Comparison of ENCODE assay signal across 8 mouse cellular contexts in genomic region chr13:109632387-109633036, GRCm38 (mm10).
A peak's percentile ranks its signal among the peaks of the same experiment; 100 is the strongest.
DNase-seq lines count a peak whose midpoint lies in the region; ATAC-seq and TF ChIP-seq lines count a peak whose summit lies in the region.

No protein-coding gene starts in this region.

- H3K4me1 ChIP-seq in liver, postnatal 0 days (ENCODE audit: insufficient read depth): peaks cover 29% of the 10 kb centered on the region
- H3K4me1 ChIP-seq in stomach, embryonic 15.5 days: peaks cover 15% of the 10 kb centered on the region

- H3K9ac ChIP-seq in liver, postnatal 0 days (replicated peaks): peak overlapping the region; percentile 54
- H3K9ac ChIP-seq in stomach, embryonic 15.5 days: no peak overlapping the region

- peak overlapping the region; percentile 16; the same call in 1 of the 2 replicates for H3K4me3 ChIP-seq in liver, postnatal 0 days (ENCODE audit: low read depth, low read length)
- no peak overlapping the region for H3K4me3 ChIP-seq in stomach, embryonic 15.5 days (replicated peaks)

- H3K36me3 ChIP-seq in liver, postnatal 0 days (replicated peaks; ENCODE audit: insufficient read depth, low read length): no peaks in the 10 kb centered on the region
- no peaks in the 10 kb centered on the region for H3K36me3 ChIP-seq in stomach, embryonic 15.5 days

- TF ChIP-seq EP300 in liver, postnatal 0 days (IDR thresholded peaks at IDR 0.05; ENCODE audit: low read depth): no peak

- H3K9me3 ChIP-seq in liver, postnatal 0 days (ENCODE audit: low read length): no peaks in the 10 kb centered on the region
- H3K9me3 ChIP-seq in stomach, embryonic 15.5 days: no peaks in the 10 kb centered on the region

- H3K4me2 ChIP-seq in liver, postnatal 0 days (ENCODE audit: low read depth, low read length): peak overlapping the region; percentile 62
- H3K4me2 ChIP-seq in stomach, embryonic 15.5 days: no peak overlapping the region

- H3K27ac ChIP-seq in liver, postnatal 0 days (ENCODE audit: low read depth): peak overlapping the region; percentile 92
- peak overlapping the region; percentile 49 for H3K27ac ChIP-seq in stomach, embryonic 15.5 days

- peak; percentile 28; the same call in 1 of the 2 replicates for TF ChIP-seq CTCF in liver, postnatal 0 days (IDR thresholded peaks at IDR 0.05; ENCODE audit: low read depth)

- DNase-seq in retina, embryonic 14.5 days (ENCODE audit: low spot score): peak; percentile 21
- DNase-seq in retina, postnatal 1 day: no peak
- peak; percentile 52 to 56 for DNase-seq in heart, postnatal 10 days
- peak; percentile 66 for DNase-seq in liver, postnatal 0 days
- no peak for DNase-seq in left cerebral cortex, postnatal 10 days (ENCODE audit: extremely low spot score in 1 of 2, low spot score in 2 of 2)
- DNase-seq in layer of hippocampus, postnatal 10 days (ENCODE audit: low spot score in 2 of 2): no peak
- DNase-seq in urinary bladder, postnatal 36 days (ENCODE audit: low spot score in 2 of 2): no peak

- peak; percentile 75 for ATAC-seq in liver, postnatal 0 days
- peak; percentile 50; the same call in 1 of the 2 replicates for ATAC-seq in stomach, embryonic 15.5 days (ENCODE audit: insufficient read depth, low FRiP score, low read depth)

- no peaks in the 10 kb centered on the region for H3K27me3 ChIP-seq in liver, postnatal 0 days (ENCODE audit: insufficient read depth, low read length)
- H3K27me3 ChIP-seq in stomach, embryonic 15.5 days (replicated peaks): no peaks in the 10 kb centered on the region

- intact Hi-C loops in heart, postnatal 10 days (cut with DNase I): loop anchor here (2.0 kb wide), 1 partner anchor 52 kb away; no protein-coding TSS in a partner anchor
- intact Hi-C loops in left cerebral cortex, postnatal 10 days (cut with DNase I): no loop called here

- 24% methylated on average over 7 of the region's 7 CpGs for WGBS in liver, postnatal 0 days (ENCODE audit: insufficient replicate concordance)
- 30% methylated on average over 7 of the region's 7 CpGs for WGBS in stomach, embryonic 15.5 days

Comparison
In these comparisons a context has a peak if more than half of its experiments do, and no peak if none do; other contexts are left out.
1. DNase-seq: peak in retina, embryonic 14.5 days (single experiment), heart, postnatal 10 days (2 of 2) and liver, postnatal 0 days (single experiment); none in retina, postnatal 1 day (single experiment), left cerebral cortex, postnatal 10 days (0 of 2), layer of hippocampus, postnatal 10 days (0 of 2) and urinary bladder, postnatal 36 days (0 of 2).